Mouse (Mus musculus) bone marrow, adult 2 months (tissue): ENCODE results near the gene Svbp. TPM values are rescaled to one million over a fixed set of nuclear protein-coding genes. Genes with fewer than 3 reads are reported as not detected.

Experiments
- H3K27ac ChIP-seq: fragments of 200-500 bp; 2 replicates; pipeline ENCODE4 v1.5.1; 2012; ENCODE audit warnings: low read depth, mild to moderate bottlenecking, control low read depth, inconsistent platforms, low read length; ENCODE audit not compliant: control insufficient read depth, poor library complexity, insufficient read depth
- H3K4me1 ChIP-seq: fragments of 200-500 bp; 2 replicates; pipeline ENCODE4 v1.6.1; 2011; ENCODE audit warnings: low read length; ENCODE audit not compliant: control insufficient read depth, insufficient read depth
- H3K4me3 ChIP-seq: fragments of 200-500 bp; replicated peaks from 2 replicates; pipeline ENCODE3; 2011; ENCODE audit warnings: mild to moderate bottlenecking, low read depth, low read length, control low read depth; ENCODE audit not compliant: control insufficient read depth
- CTCF ChIP-seq: fragments of 200-500 bp; IDR thresholded peaks from 2 replicates; pipeline ENCODE4 v1.5.1; 2011; ENCODE audit warnings: low read length, control low read depth; ENCODE audit not compliant: control insufficient read depth, insufficient read depth
- POLR2A ChIP-seq: fragments of 200-500 bp; IDR thresholded peaks from 2 replicates; pipeline ENCODE4 v1.6.1; 2011; ENCODE audit warnings: low read depth, mild to moderate bottlenecking, control low read depth, low read length, borderline replicate concordance; ENCODE audit not compliant: control insufficient read depth
- WGBS: fragments of 180-500 bp; shearing (Covaris S2); methylation state at CpG from one replicate; pipeline ENCODE4 v1.1.7; 2018; 5-methylcytosine and 5-hydroxymethylcytosine counted together
- polyA plus RNA-seq: library from polyadenylated mRNA; stranded (reverse); fragments of >200 nt; gene quantifications from 2 replicates; pipeline ENCODE4 v1.2.4, GENCODE M21; 2011; ENCODE audit warnings: low replicate concordance; ENCODE audit not compliant: missing spikeins, insufficient read depth, insufficient read length

Svbp gene
- polyA plus RNA-seq, 1 experiment, result 46.6 TPM

DNA sequence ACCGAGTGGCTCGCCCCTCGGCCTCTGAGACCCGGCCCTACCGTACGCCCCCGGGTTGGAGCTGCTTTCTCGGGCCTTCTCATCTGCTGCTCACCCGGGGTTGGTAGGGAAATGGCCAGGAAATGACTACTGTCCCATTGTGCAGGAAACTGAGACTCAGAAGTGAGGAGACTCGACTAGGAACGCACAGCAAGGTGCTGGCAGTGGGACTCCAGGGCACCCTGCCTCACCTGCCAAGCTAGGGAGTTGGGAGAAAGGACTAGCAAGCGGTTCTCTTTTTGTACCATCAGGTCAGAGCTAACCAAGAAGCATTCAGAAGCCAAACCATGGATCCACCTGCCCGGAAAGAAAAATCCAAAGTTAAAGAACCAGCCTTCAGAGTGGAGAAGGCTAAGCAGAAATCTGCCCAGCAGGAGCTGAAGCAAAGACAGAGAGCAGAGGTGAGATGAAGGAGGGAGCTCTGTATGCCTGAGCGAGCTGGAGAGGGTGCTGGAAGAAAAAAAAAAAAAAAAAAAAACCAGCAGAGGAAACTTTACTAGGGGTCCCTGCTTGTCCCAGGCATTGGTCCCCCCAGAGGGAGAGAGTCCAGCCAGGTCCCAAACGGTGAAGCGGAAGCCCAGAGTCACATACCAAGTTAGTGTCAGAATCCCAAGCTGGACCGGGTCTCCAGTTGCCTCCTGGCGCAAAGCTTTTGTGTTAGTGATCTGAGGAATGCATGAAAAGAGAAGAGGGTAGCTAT lies 645 bp downstream of the Svbp start:
- TF ChIP-seq CTCF, result no peak; the same call in 1 of the 2 replicates
- TF ChIP-seq POLR2A, result 0 out of 2 replicates have a peak, but pooled peaks have one; percentile 2
- Histone ChIP-seq H3K27ac (peak overlapping the region; percentile 35), H3K4me1 (peaks cover 6% of the 10 kb centered on the region), H3K4me3 (peak overlapping the region; percentile 96)
- 22% methylated on average over 17 of the region's 18 CpGs for WGBS

GRCm38 (mm10) chr4:119198105-119198504 lies 3.0 kb downstream of the Svbp start:
- H3K4me3 ChIP-seq, result no peak overlapping the region
- TF ChIP-seq POLR2A, result no peak
- TF ChIP-seq CTCF, result no peak
- WGBS, result 79% methylated on average over 6 of the region's 6 CpGs
- H3K4me1 ChIP-seq, result peaks cover 6% of the 10 kb centered on the region
- H3K27ac ChIP-seq, result 0 out of 2 replicates have a peak overlapping the region, but pooled peaks have one; percentile 20

GRCm38 (mm10) chr4:119204672-119205071 lies 9.6 kb downstream of the Svbp start:
- TF ChIP-seq CTCF, result peak; percentile 88
- TF ChIP-seq POLR2A, result no peak
- 20% methylated on average over 8 of the region's 8 CpGs for WGBS
- Histone ChIP-seq H3K4me1 (no peaks in the 10 kb centered on the region), H3K4me3 (no peak overlapping the region), H3K27ac (no peak overlapping the region)

- TF ChIP-seq POLR2A, result no peak
- TF ChIP-seq CTCF, result no peak
- H3K27ac ChIP-seq, result no peak overlapping the region
- WGBS, result 64% methylated on average over 8 of the region's 8 CpGs
- H3K4me3 ChIP-seq, result no peak overlapping the region
- no peaks in the 10 kb centered on the region for H3K4me1 ChIP-seq
These were observed 21.6 kb downstream of the Svbp start for GRCm38 (mm10) chr4:119216667-119217066.

- H3K4me3 ChIP-seq, result no peak within 1 kb of the TSS
- WGBS, result 41% methylated on average over 11 of the region's 11 CpGs
- no peaks in the 10 kb centered on the region for H3K4me1 ChIP-seq
- H3K27ac ChIP-seq, result no peak within 1 kb of the TSS
- TF ChIP-seq CTCF (no peak), POLR2A (no peak)
These were observed 23.1 kb downstream of the Svbp start, which contains the start of gene Tmem269 for GRCm38 (mm10) chr4:119218169-119218568. TSS of gene Tmem269 (minus strand) at chr4:119218217.

- Histone ChIP-seq H3K4me3 (no peak overlapping the region), H3K4me1 (no peaks in the 10 kb centered on the region), H3K27ac (no peak overlapping the region)
- TF ChIP-seq POLR2A (no peak), CTCF (peak; percentile 71)
- WGBS, result 56% methylated on average over 1 of the region's 1 CpGs
These were observed 28.6 kb downstream of the Svbp start for GRCm38 (mm10) chr4:119223696-119224095.

- no peak overlapping the region for H3K27ac ChIP-seq
- 87% methylated on average over 3 of the region's 3 CpGs for WGBS
- H3K4me1 ChIP-seq, result no peaks in the 10 kb centered on the region
- H3K4me3 ChIP-seq, result no peak overlapping the region
- TF ChIP-seq POLR2A, result no peak
- TF ChIP-seq CTCF, result no peak
These were observed 29.4 kb downstream of the Svbp start for GRCm38 (mm10) chr4:119224534-119224933.

GRCm38 (mm10) chr4:119225719-119226118 lies 30.6 kb downstream of the Svbp start:
- H3K4me3 ChIP-seq, result no peak overlapping the region
- TF ChIP-seq POLR2A, result no peak
- TF ChIP-seq CTCF, result no peak
- 86% methylated on average over 9 of the region's 9 CpGs for WGBS
- H3K4me1 ChIP-seq, result no peaks in the 10 kb centered on the region
- H3K27ac ChIP-seq, result no peak overlapping the region

GRCm38 (mm10) chr4:119226751-119227150 lies 31.6 kb downstream of the Svbp start:
- WGBS, result 86% methylated on average over 11 of the region's 11 CpGs
- Histone ChIP-seq H3K4me1 (no peaks in the 10 kb centered on the region), H3K4me3 (no peak overlapping the region), H3K27ac (no peak overlapping the region)
- TF ChIP-seq CTCF (no peak), POLR2A (no peak)
